Mouse (Mus musculus): ENCODE results near the gene Ppp3ca.

The Ppp3ca gene

DNA sequence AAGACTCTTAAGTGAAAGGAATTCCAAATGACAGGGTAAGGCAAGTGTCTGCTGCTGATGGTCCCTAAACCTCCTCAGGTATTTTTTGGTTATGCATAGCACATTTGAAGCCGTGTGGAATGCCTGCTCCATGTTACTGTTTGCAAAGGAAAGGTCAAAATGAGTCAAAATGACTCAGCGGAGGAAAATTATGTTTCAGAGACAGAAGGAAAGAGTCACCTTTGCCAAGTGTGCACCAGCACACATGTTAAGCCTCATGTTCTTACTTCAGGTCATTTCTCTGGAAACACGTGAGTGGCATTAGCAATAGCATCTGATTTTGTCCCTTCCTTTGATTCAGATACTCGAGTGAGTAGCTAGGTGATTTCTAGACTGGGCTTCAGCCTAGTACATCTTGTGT, 186.1 kb downstream of the Ppp3ca start:
- no peak for DNase-seq (ENCODE audit: low spot score in 2 of 2)

DNA sequence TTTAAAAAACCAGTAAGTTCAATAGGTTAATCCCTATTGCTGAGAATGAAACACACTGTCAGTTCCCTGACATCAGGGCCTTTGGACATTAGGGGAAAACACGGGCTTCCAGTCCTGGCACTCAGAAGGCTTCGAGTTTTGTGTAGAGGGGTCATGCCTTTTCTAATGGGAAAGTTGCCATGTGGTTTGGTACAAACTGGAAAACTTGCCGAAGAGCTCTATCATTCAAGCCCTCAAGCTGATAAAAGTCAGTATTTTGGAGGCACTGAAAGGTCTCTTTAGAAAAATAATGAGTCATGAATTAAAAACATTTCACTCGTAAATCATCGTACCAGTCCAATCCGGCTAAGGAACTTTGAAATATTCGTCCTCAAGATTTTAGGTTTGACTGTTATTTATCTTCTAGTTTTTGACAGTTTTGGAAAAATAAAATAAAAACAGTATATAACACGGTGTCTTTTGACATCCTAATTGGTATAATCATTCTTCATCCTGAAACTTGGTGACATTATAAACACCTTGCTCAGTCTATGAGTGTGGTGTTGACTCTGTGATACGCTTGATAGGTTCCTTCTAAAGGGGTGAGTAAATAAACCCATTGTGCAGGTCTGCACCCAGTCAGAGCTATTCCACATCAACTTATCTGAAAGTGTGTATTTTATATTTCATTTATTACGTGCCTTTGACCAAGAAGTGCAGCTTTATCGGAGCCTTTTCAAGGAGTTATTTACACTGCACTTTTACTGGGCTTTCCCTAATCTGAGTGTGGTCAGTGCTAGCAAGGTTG, 192.3 kb downstream of the Ppp3ca start:
- no peak for DNase-seq (ENCODE audit: low spot score in 2 of 2)

DNA sequence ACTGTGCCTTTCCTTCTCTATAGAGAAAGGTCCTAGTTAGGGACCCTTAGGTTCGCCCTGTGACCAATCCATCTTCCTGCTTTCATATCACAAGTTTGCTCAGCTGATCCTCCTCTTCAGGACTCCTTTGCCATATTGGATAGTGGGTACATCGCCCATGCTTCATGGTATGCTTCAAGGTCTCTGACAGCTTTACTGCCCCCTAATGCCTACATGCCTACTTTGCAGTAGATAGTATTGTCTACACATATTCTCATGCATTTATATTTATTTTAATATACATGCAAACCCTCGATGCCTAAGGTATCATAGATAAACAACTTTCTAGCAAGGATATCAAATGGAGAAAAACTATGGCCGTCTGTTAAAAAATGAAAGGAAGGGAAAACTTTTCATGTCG, 193.2 kb downstream of the Ppp3ca start:
- DNase-seq (ENCODE audit: low spot score in 2 of 2) = no peak

DNA sequence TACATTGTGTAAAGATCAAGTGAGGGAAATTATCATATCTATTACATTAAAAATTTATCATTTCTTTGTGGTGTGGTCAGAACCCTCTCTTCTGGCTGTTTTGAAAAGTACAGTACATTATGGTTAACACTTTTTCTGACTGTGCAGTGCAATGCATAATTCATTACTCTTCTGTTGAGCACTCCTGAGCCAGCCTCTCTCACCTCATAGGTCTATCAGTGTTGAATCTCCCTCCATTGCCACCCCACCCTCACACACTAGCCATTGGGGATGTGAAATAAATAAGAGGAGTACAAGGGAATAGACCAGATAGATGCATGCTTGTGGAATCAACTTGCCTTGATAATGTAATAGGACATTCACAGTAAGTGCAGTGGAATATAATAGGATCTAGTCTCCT, 194.4 kb downstream of the Ppp3ca start:
- no peak for DNase-seq (ENCODE audit: low spot score in 2 of 2)

DNA sequence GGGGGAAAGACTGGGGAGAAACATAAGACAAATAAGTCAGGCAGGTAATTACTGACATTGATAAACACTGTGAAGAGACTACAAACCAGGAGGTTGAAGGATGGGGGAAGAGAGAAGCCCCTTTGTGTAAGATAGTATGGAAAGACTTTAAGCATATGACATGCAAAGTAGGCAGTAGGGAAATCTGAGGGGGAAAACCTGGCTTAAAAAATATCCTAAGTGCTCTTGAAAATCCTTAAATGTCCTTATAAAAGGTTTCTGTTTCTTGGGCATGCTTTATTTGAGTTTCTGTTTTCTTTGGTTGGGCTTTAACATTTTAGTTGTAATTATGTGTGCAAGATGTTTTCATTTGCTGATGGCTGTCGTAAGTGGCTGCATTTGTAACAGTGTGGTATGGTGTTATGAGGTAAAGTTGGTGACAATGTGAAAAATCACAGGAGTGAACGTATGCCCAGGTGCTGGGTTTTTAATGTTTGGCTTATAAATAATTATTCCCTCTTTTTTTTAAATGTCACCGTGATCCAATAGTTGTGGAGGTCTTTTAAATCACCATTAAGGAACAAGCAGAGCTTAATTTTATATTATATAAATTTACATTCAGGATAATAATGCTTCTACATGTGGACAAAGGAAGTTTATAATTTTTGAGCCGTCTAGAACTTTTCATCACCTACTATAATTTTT, 195.4 kb downstream of the Ppp3ca start:
- DNase-seq (ENCODE audit: low spot score in 2 of 2) = no peak

DNA sequence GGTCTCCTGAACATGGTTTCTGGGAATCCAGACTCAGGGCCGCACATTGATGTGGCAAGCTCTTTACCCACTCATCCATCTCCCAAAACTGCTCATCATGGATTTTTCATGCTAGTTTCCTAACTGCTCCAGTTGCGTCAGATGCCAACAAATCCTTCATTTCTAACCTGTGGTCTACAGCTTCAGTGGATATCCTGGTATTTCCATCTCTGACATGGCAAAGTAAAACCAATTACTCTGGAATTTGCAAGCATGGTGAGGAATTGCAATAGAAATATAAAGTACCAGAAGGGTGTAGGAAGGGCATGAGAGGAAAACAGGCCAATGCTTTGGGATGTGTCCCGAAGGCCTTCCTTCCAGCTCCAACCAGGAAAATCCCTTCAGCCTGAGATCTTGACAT, 196.2 kb downstream of the Ppp3ca start:
- DNase-seq (ENCODE audit: low spot score in 2 of 2) = no peak

DNA sequence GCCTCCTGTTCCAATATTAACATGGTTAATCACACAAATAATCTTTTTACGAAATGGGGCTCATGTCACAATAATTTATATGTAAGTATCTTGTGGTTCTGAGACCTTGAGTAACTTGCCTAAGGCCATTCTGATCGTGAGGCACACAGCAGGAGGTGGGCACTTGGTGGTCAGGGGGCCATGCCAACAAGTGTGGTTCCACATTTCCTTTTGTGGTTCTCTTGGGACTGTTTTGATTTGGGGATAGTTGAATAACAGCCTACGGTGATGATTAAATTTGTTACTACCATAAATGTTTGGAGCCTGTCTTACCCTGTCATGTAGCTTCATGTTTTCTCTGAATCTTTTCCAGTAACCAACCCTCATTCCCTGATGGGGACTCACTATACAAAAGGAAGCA, 196.6 kb downstream of the Ppp3ca start:
- no peak for DNase-seq (ENCODE audit: low spot score in 2 of 2)

DNA sequence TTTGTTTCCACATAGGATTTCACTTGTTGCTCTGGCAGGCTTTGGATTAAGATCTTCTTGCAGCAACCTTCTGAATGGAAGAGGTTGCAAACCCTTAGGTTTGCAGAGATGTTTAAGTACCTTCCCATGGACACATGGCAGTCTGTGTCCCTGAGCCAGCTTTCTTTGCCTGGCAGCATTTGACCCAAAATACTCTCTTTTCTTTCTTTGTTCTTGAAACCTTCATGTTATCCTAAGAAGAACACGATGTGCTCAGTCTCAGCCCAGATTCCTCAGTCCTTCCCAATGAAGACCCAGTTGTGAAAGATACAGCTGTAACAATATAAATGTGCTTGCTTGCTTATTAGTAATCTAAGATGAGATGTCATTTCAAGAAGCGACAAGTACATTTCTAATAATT, 197.4 kb downstream of the Ppp3ca start:
- no peak for DNase-seq (ENCODE audit: low spot score in 2 of 2)

DNA sequence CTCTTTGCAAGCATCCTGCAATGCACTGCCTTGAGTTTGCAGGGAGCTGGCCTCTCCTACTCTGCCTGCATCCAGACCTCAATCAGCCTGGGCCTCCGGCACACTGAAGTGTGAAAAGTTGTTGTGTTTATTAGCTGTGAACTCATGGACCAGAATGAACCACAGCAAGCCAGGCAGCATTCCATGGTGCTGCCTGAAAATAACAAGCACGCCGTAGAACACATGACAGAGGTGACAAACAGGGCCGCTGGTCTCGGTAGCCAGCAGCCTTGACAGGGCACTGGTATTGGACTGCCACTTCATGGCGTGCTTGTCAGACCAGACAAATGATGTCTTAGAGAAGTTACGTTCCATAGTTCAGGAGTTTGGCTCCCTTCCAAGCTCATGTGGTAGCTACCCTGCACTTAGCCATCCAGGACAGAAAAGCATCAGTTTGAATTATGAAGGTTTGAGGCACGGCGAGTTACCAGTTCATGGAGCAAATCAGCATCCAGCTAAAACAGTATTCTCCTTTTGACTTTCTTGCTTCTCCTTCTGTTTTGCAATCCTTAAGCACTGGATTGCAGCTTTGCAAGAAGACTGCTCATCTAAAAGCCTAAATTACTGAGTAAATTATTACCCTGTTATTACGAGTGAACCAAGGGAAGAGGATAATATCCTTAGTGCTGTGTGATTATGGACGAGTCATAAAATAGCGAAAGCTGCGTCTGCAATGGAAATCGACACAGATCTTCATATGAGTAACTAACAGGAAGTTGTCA, 202.0 kb downstream of the Ppp3ca start:
- no peak for DNase-seq (ENCODE audit: low spot score in 2 of 2)

DNA sequence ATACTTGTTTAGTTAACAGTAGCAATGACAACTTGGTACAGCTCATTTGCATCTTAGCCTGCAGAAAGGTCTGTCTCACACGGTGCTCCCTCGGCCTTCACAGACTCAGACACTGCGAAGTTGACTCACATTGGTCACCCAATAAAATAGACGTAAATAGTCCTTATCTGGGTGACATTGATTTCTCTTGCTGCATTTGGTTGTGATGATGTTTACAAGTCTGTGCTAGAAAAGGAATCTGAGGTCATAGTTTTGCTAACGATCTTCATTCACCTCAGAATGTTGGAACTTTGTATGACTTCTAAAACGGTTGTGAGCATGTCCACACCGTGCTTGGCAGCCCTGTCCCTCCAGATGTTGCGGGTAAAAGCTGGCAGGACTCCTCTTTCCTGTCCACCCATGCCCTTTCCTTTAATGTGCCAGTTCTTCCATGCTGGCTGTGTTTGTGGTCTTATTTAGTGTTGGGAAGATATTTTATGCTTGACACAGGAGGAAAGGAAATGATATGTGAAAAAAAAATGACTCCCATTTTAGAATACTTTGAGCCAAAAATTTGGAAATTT, 202.7 kb downstream of the Ppp3ca start:
- no peak for DNase-seq (ENCODE audit: low spot score in 2 of 2)

DNA sequence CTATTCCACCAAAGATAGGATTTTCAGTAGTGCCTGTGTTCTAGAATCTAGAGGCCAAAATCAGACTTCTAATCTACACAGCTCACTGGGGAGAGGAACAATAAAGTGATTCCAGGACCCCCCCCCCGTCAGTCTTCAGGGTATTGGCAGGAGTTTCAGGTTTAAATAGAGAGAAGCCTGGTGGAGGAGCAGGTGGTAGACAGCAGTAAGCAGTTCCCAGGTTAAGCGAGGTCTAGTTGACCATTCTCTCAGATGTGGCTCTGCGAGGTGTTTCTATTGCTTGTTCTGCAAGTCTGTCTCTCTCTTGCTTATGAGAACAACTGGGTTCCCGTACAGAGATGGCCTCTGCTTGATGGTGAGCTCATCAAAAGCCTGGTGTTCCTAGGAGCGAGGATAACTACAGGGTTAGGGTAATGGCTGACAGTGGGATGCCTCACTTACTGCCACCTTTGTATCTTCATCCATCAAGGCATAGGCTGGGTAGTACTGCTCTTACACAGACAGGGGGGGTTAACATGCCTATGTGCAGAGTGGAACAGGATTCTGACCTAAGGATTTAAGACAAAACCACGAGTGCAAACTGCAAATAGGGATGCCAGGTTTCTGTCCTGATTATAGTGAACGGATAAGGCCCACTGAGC, 204.0 kb downstream of the Ppp3ca start:
- DNase-seq (ENCODE audit: low spot score in 2 of 2) = no peak

DNA sequence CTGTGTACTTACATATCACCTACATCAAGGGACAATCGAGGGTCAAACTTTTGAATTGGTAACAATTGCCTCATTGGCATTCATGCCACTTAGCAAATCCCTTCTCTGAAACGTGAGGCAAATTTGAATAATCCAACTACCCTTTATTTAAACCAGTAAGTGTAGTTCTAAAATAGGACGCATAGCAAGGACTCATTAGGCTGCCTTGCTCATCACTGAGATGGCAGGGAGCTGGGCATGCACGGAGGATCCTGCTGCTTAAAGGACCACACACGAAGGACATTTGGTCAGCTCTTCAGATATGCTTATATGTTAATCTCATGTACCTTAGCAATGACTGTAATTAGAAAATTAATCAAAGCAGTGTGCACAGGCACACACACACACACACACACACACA, 204.6 kb downstream of the Ppp3ca start:
- DNase-seq (ENCODE audit: low spot score in 2 of 2) = no peak

DNA sequence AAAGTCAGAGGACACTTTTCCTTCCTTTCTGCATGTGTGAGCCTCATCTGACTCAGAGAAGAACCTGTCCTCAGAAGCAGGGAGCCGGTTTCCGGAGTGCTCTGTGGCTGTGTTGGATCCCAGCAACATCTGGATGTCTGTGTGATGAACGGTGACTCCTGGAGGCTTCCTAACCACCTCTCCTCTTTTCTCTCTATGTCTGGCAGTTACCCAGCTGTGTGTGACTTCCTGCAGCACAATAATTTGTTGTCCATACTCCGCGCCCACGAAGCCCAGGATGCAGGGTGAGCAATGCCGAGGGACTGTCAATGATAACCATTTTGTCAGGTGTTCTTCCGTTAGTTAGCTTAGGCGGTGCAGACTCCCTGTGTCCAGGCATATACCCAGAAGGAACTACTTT, 217.8 kb downstream of the Ppp3ca start:
- no peak for DNase-seq (ENCODE audit: low spot score in 2 of 2)

DNA sequence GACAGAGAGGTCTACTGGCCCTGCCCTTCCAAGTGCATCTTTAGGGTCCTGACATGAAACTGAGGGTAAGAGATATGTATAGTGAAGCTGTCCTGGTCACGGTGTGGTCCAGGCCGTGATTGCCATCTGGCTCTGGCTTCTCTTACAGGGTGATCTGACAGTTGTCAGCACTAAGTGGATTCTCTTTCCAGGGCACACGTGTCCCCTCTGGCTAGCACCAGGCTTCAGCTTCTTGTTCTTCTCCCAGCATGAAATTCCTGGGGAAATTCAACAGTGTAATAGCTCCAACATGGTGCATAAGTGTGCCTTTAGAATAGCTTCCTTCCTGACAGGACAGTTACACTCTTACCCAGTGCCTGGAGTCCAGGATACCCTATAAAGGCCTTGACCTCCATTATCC, 222.2 kb downstream of the Ppp3ca start:
- no peak for DNase-seq (ENCODE audit: low spot score in 2 of 2)

DNA sequence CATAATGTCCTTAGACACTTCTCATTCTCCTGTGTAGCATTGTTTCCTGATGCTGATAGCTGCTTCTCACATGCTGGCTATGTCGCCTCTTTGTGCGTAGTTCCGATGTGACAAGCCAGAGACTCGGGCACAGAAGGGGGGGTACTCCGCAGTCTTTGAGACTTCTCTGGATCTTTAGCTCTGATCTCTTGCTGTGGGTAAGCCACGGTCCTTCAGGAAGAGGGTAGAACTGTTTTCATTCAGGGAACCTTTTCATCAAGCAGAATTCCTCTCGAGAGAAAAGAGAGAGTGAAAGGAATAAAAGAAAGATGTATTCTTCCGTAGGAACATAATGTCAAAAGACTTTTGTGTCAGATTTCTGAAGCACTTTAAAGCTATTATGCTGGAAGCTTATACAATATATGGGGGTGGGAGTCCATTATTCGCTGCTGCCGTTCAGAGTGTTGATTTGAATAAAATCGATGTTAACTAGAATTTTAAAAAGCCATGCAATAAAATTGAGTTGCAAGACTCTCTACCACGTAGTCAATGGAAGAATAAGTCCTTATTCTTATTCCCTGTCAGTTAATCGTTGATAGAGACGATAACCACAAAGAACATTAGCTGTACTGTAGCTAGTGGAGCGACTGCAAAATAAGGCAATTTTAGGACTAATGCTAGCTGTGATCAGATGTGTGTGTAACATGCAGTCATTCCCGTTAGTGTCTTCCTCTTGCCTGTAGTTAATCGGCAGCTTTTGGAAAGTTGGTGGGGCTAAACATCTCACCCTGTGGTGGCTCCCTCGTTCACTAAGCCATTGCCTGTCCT, 223.9 kb downstream of the Ppp3ca start:
- no peak for DNase-seq (ENCODE audit: low spot score in 2 of 2)

DNA sequence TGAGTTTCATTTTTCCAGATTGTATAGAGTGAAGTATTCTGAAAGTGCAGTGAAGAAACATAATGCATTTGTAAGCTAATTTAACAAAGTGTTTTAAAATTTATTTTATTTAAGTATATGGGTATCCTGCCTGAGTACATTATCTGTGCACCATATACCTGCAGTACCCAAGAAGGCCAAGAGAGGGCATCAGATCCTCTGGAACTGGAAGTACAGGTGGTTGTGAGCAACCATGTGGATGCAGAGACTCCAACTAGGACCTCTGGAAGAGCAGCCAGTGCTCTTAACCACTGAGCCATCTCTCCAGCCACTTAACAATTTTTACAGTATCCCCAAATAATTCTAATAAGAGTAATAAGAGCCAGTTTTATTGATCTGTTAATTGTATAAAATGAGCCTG, 225.6 kb downstream of the Ppp3ca start:
- DNase-seq (ENCODE audit: low spot score in 2 of 2) = peak; percentile 10 to 25

DNA sequence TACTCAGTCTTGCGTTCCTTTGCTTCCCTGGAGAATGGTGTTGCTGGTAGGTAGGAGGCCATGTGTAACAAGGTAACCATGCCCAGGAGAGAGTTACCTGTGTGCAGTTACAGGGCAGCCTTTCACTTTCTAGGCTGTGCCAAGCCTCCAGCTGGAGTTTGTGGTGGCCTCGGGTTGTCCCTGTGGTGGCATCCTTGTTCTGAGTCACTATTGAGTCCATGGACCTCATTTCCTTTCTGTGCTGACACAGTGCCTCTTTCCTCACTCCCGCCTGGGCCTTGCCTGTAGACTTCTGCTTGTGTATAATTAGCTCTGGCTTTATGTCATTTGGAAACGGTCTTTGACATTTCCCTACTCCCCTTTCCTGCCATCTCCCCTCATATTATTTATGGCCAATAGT, 226.4 kb downstream of the Ppp3ca start:
- DNase-seq (ENCODE audit: low spot score in 2 of 2) = no peak

DNA sequence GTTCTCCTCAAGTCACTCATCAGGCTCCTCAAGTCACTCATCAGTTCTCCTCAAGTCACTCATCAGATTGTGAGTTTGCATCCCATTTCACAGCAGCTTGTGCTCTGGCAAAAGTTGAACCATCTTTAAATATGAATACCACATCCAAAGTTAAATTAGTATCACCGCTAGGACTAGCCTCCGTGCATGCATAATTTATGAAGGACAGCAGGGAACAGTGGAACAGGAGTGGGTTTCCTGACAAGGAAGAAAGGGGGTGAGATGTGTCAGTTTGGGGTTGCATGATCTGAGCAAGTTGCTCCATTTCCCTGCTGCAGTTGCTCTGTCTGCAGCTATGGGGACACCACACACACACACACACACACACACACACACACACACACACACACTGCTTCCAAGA, 229.8 kb downstream of the Ppp3ca start:
- no peak for DNase-seq (ENCODE audit: low spot score in 2 of 2)

DNA sequence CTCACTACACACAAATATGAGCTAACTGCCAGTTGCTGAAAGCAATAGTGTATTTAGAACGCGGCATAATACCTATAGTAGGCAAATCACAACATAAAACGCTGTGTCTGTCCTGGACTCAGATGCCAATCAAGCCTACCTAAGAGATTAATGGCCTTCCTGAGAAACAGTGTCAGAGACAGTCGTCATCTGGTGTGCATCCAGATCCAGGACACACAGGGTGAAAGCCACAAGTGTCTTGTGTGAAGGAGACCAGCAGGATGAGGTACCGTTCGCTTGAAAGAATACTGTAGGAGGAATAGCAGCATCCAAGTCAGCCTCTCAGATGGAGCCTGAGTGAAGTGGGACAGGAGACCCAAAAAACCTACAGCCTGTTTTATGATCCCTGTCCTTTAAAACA, 231.1 kb downstream of the Ppp3ca start:
- DNase-seq (ENCODE audit: low spot score in 2 of 2) = no peak

DNA sequence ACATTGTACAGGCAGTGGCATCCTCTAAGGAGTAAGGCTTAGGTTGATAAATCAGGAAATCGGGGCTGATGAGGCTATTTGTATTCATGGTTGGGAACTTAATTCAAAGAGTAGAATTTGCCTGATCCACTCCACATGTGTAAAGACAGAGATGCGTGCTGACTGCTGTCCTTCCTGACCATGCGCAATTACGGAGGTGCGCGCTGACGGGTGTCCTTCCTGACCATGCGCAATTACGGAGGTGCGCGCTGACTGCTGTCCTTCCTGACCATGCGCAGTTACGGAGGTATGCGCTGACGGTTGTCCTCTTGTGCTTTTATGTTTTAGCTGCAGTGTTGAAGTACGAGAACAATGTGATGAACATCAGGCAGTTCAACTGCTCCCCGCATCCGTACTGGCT, 232.9 kb downstream of the Ppp3ca start:
- DNase-seq (ENCODE audit: low spot score in 2 of 2) = no peak

DNA sequence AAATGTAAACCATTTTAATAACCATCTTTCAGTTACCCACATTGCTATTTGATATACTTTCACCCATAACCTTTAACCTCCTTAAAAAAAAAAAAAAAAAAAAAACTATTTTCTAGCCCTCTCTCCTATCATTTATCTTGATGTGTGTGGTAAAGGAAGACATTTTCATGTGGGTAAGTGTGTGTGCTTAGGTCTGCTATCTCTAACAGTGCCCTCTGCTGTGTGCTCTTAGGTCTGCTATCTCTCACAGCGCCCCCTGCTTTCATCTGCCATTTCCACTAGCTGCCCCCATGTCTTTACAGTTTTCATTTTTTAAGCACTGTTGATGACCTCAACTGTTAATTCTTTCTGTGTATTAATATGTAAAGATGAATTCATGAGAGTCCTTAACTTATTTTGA, 235.7 kb downstream of the Ppp3ca start:
- peak in 1 of 2 experiments; percentile 10 for DNase-seq (ENCODE audit: low spot score in 2 of 2)

Data from natural killer cell, adult 2 months (primary cell).